23 mouse cellular contexts compared by ENCODE assay signal in genomic region chr1:21922578-21923292, GRCm38 (mm10). TPM values are rescaled to one million over a fixed set of nuclear protein-coding genes. Genes with fewer than 3 reads are reported as not detected.
DNase-seq lines count a peak whose midpoint lies in the region; ATAC-seq and TF ChIP-seq lines count a peak whose summit lies in the region.
"Had no signal": no experiment of that assay in that cellular context is flagged by ENCODE, and none has a peak within 500 bp of the region (broad histone marks: within the 10 kb centered on the region; RNA-seq: fewer than 3 reads in every experiment).

No protein-coding gene starts in this region.

- 82% methylated on average over 8 of the region's 8 CpGs for WGBS in forebrain, embryonic 13.5 days
- WGBS in forebrain, embryonic 12.5 days = 92% methylated on average over 8 of the region's 8 CpGs
- WGBS in heart, embryonic 10.5 days = 86% methylated on average over 8 of the region's 8 CpGs

- TF ChIP-seq CTCF in gastrocnemius, adult 2 months (IDR thresholded peaks at IDR 0.05) = no peak

- no peaks in the 10 kb centered on the region for H3K9me3 ChIP-seq in forebrain, embryonic 13.5 days (replicated peaks)
- H3K9me3 ChIP-seq in forebrain, embryonic 12.5 days = no peaks in the 10 kb centered on the region
- no peaks in the 10 kb centered on the region for H3K9me3 ChIP-seq in heart, embryonic 10.5 days
- H3K9me3 ChIP-seq: heart, embryonic 13.5 days had no signal

- intact Hi-C loops in gastrocnemius, adult 2 months (cut with DNase I) = no loop called here

- no peak overlapping the region for H3K4me3 ChIP-seq in forebrain, embryonic 13.5 days
- H3K4me3 ChIP-seq in forebrain, embryonic 12.5 days (replicated peaks) = no peak overlapping the region
- H3K4me3 ChIP-seq in gastrocnemius, adult 2 months = no peak overlapping the region
- H3K4me3 ChIP-seq in heart, embryonic 10.5 days = no peak overlapping the region
- H3K4me3 ChIP-seq: heart, embryonic 13.5 days had no signal

- no peaks in the 10 kb centered on the region for H3K27me3 ChIP-seq in forebrain, embryonic 13.5 days
- H3K27me3 ChIP-seq in forebrain, embryonic 12.5 days = no peaks in the 10 kb centered on the region
- no peaks in the 10 kb centered on the region for H3K27me3 ChIP-seq in heart, embryonic 10.5 days (ENCODE audit: insufficient read depth, poor library complexity, severe bottlenecking)
- H3K27me3 ChIP-seq: heart, embryonic 13.5 days had no signal

- peak; percentile 56; the same call in 1 of the 2 replicates for ATAC-seq in forebrain, embryonic 13.5 days
- ATAC-seq in forebrain, embryonic 12.5 days (ENCODE audit: low FRiP score) = no peak
- peak; percentile 55 for ATAC-seq in frontal cortex, adult (ENCODE audit: low TSS enrichment)
- ATAC-seq: activated CD4-positive, CD25-positive, alpha-beta regulatory T cell, adult 4 months; hindbrain, postnatal 0 days; inflammation-experienced regulatory T-cells, adult 6 months; intestine, embryonic 16.5 days had no signal

- H3K36me3 ChIP-seq in forebrain, embryonic 13.5 days (ENCODE audit: poor library complexity, severe bottlenecking) = no peaks in the 10 kb centered on the region
- no peaks in the 10 kb centered on the region for H3K36me3 ChIP-seq in forebrain, embryonic 12.5 days (replicated peaks)
- no peaks in the 10 kb centered on the region for H3K36me3 ChIP-seq in heart, embryonic 10.5 days
- H3K36me3 ChIP-seq: heart, embryonic 13.5 days had no signal

- H3K4me2 ChIP-seq in forebrain, embryonic 13.5 days = no peak overlapping the region
- H3K4me2 ChIP-seq in forebrain, embryonic 12.5 days = no peak overlapping the region
- H3K4me2 ChIP-seq: heart, embryonic 13.5 days; hindbrain, embryonic 14.5 days had no signal

- no peak overlapping the region for H3K9ac ChIP-seq in forebrain, embryonic 13.5 days
- H3K9ac ChIP-seq in forebrain, embryonic 12.5 days = no peak overlapping the region
- H3K9ac ChIP-seq: heart, embryonic 13.5 days; hindbrain, embryonic 14.5 days had no signal

- H3K4me1 ChIP-seq in forebrain, embryonic 13.5 days = no peaks in the 10 kb centered on the region
- H3K4me1 ChIP-seq in forebrain, embryonic 12.5 days = no peaks in the 10 kb centered on the region
- H3K4me1 ChIP-seq in heart, embryonic 10.5 days = 0 out of 2 replicates have a peak, but pooled peaks cover 4% of the 10 kb centered on the region

- H3K27ac ChIP-seq in forebrain, embryonic 13.5 days = no peak overlapping the region
- no peak overlapping the region for H3K27ac ChIP-seq in forebrain, embryonic 12.5 days
- H3K27ac ChIP-seq in gastrocnemius, adult 2 months = no peak overlapping the region
- H3K27ac ChIP-seq in heart, embryonic 10.5 days = no peak overlapping the region
- H3K27ac ChIP-seq: heart, embryonic 13.5 days; hindbrain, embryonic 14.5 days; hindbrain, postnatal 0 days had no signal

- no peak for DNase-seq in frontal cortex, postnatal 36 days (ENCODE audit: low spot score in 2 of 2)
- peak; percentile 55 for DNase-seq in brain, embryonic 18.5 days (ENCODE audit: low read depth, low spot score)
- no peak for DNase-seq in gastrocnemius, adult 2 months
- no peak for DNase-seq in heart, embryonic 10.5 days (ENCODE audit: low spot score)
- DNase-seq: adrenal gland, postnatal 10 days; adrenal gland, postnatal 36 days; cerebellum, adult 18-20 months; cerebellum, adult 9-10 months; cerebellum, postnatal 14 days; gastrocnemius, postnatal 25 days; heart, adult 18-20 months; heart, postnatal 14 days; heart, postnatal 4 days; kidney, adult 18-20 months had no signal

RNA-seq across cellular contexts. Expression of gene Kcnq5, which starts 39.0 kb away (rescaled TPM):
- 0.72 and 0.97 TPM in 2 replicates for polyA plus RNA-seq in forebrain, embryonic 13.5 days (2015; fragmentation: Nextera tagmentation; extraction: Ambion mirVana)
- 0.36 and 0.88 TPM in 2 replicates for polyA plus RNA-seq in forebrain, embryonic 12.5 days (2016; fragmentation: Nextera tagmentation; extraction: Ambion mirVana)
- 10 to 100 TPM in 1 of 2 experiments, 1 to 10 TPM in 1; 9.2 to 18.8 TPM for total RNA-seq in gastrocnemius, adult 2 months (2021)
- 6.3 and 7.2 TPM in 2 replicates for polyA plus RNA-seq in heart, embryonic 10.5 days (2016; fragmentation: Nextera tagmentation; extraction: Ambion mirVana)
